Mouse (Mus musculus): ENCODE results near the gene Fam163b. TPM values are rescaled to one million over a fixed set of nuclear protein-coding genes. Genes with fewer than 3 reads are reported as not detected.

Fam163b gene
- polyA plus RNA-seq, 1 experiment from 2014 or later, result 0.10 TPM

DNA sequence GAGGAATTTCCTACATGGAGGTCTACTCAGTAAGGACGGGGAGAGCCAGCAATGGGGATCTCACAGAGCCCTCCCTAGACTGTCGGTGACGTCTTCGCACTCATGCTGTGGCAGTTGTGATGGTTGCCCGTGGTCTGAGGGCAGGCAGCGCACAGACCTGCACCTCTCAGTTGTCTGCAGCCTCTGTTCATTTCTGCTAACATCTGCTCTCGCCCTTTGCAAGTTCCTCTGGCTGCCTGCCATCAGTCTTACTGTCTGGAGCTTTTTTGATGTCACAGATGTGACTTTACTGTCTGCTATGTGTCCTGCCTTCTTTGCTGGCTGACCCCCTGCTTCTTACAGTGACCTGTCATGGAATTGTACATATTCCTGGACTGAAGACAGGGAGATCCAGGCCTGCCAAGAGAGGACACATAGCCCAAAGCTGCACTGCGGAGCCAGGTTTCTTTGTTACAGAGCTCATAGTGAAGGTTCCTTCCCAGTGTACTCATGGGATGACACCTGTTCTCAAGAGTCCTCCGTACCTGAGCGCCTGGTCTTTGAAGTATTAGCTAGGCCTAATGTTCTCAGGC lies 33.5 kb upstream of the Fam163b start:
- no peak overlapping the region for H3K4me3 ChIP-seq (ENCODE audit: low read depth, low read length)
- no peaks in the 10 kb centered on the region for H3K36me3 ChIP-seq (ENCODE audit: control insufficient read depth, insufficient read depth)
- ATAC-seq, result no peak
- no peak overlapping the region for H3K4me2 ChIP-seq (replicated peaks; ENCODE audit: low read depth)
- no peak for TF ChIP-seq CTCF (IDR thresholded peaks at IDR 0.05; ENCODE audit: low read depth)
- no peak overlapping the region for H3K9ac ChIP-seq (ENCODE audit: low read depth, low read length)
- H3K27ac ChIP-seq (ENCODE audit: low read depth, low read length), result no peak overlapping the region
- H3K27me3 ChIP-seq (replicated peaks; ENCODE audit: control insufficient read depth, insufficient read depth, low read length), result no peaks in the 10 kb centered on the region; the same call in 1 of the 2 replicates
- 79% methylated on average over 10 of the region's 10 CpGs for WGBS
- no peaks in the 10 kb centered on the region for H3K4me1 ChIP-seq (replicated peaks; ENCODE audit: control insufficient read depth, insufficient read depth, low read length)
- no peaks in the 10 kb centered on the region for H3K9me3 ChIP-seq (ENCODE audit: control insufficient read depth)

DNA sequence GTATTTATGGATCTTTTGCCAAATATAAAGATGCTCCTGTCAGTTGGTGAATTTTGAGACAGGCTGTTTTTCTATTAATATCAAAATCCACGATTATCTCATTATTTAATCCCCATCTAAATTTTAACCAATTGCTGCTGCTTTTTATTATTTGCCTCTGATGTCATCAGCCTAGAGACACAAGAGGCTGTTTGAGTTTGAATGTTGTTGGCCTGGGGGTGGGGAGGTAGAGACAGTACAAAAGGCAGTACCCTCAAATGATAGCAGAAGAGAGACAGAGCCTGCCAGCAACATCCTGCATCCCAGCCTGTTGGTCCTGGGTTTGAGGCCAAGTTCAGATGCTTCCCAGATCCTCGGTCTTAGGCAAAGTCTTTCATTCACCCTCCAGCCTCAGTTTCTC lies 32.0 kb upstream of the Fam163b start:
- TF ChIP-seq CTCF (IDR thresholded peaks at IDR 0.05; ENCODE audit: low read depth), result no peak
- H3K4me1 ChIP-seq (replicated peaks; ENCODE audit: control insufficient read depth, insufficient read depth, low read length), result no peaks in the 10 kb centered on the region
- no peak for ATAC-seq
- H3K27ac ChIP-seq (ENCODE audit: low read depth, low read length), result no peak overlapping the region
- H3K27me3 ChIP-seq (replicated peaks; ENCODE audit: control insufficient read depth, insufficient read depth, low read length), result no peaks in the 10 kb centered on the region; the same call in 1 of the 2 replicates
- no peak overlapping the region for H3K4me3 ChIP-seq (ENCODE audit: low read depth, low read length)
- no peak overlapping the region for H3K4me2 ChIP-seq (replicated peaks; ENCODE audit: low read depth)
- H3K9me3 ChIP-seq (ENCODE audit: control insufficient read depth), result no peaks in the 10 kb centered on the region
- no peak overlapping the region for H3K9ac ChIP-seq (ENCODE audit: low read depth, low read length)
- WGBS, result 70% methylated on average over 2 of the region's 2 CpGs
- no peaks in the 10 kb centered on the region for H3K36me3 ChIP-seq (ENCODE audit: control insufficient read depth, insufficient read depth)

DNA sequence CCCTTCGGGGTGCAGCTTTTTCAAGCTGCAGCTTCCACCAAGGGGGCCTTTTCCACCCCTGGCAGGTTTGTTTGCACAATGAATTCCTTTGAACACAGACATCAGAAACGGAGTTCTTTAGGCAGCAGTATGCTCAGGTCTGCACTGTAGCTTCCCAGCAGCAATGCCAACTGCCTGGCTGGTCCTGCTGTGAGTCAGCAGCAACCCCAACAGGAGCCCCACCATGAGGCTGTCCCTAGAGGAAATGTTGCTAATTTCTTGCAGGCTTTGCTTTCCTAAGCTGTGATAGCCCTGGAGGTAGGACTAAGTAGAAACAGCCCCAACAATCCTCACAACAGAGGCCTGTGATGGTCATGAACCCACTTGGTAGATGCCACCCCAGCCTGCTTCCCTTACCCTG lies 24.7 kb upstream of the Fam163b start:
- no peak overlapping the region for H3K4me3 ChIP-seq (ENCODE audit: low read depth, low read length)
- H3K4me2 ChIP-seq (replicated peaks; ENCODE audit: low read depth), result no peak overlapping the region
- H3K9me3 ChIP-seq (ENCODE audit: control insufficient read depth), result no peaks in the 10 kb centered on the region
- TF ChIP-seq CTCF (IDR thresholded peaks at IDR 0.05; ENCODE audit: low read depth), result no peak
- no peaks in the 10 kb centered on the region for H3K36me3 ChIP-seq (ENCODE audit: control insufficient read depth, insufficient read depth)
- no peak overlapping the region for H3K9ac ChIP-seq (ENCODE audit: low read depth, low read length)
- no peak overlapping the region for H3K27ac ChIP-seq (ENCODE audit: low read depth, low read length)
- 18% methylated on average over 2 of the region's 2 CpGs for WGBS
- no peaks in the 10 kb centered on the region for H3K27me3 ChIP-seq (replicated peaks; ENCODE audit: control insufficient read depth, insufficient read depth, low read length)
- no peaks in the 10 kb centered on the region for H3K4me1 ChIP-seq (replicated peaks; ENCODE audit: control insufficient read depth, insufficient read depth, low read length)
- ATAC-seq, result no peak

DNA sequence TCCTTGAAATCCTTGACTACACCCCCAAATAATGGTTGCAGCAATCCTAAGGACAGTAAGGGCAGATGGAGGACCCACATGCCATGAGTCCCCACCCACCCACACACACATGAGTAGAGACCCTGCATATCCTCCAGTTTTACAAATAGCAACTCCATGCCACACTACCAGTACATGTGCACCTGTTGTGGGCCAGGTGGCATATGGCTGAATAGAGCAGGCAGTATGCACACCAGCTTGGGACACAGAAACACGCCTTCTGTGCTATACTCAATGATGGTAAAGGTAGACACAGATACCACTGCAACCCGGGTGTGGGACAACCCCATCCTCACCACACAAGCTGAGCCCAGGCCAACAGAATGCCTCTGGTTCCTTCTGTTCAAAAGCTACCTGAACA lies 23.8 kb upstream of the Fam163b start:
- whole genome bisulfite sequencing, result 72% methylated on average over 2 of the region's 2 CpGs
- H3K27ac ChIP-seq (ENCODE audit: low read depth, low read length), result no peak overlapping the region
- no peak overlapping the region for H3K4me2 ChIP-seq (replicated peaks; ENCODE audit: low read depth)
- H3K4me1 ChIP-seq (replicated peaks; ENCODE audit: control insufficient read depth, insufficient read depth, low read length), result no peaks in the 10 kb centered on the region
- no peak for TF ChIP-seq CTCF (IDR thresholded peaks at IDR 0.05; ENCODE audit: low read depth)
- no peaks in the 10 kb centered on the region for H3K36me3 ChIP-seq (ENCODE audit: control insufficient read depth, insufficient read depth)
- no peak overlapping the region for H3K4me3 ChIP-seq (ENCODE audit: low read depth, low read length)
- H3K27me3 ChIP-seq (replicated peaks; ENCODE audit: control insufficient read depth, insufficient read depth, low read length), result no peaks in the 10 kb centered on the region
- no peak for ATAC-seq
- no peaks in the 10 kb centered on the region for H3K9me3 ChIP-seq (ENCODE audit: control insufficient read depth)
- no peak overlapping the region for H3K9ac ChIP-seq (ENCODE audit: low read depth, low read length)

DNA sequence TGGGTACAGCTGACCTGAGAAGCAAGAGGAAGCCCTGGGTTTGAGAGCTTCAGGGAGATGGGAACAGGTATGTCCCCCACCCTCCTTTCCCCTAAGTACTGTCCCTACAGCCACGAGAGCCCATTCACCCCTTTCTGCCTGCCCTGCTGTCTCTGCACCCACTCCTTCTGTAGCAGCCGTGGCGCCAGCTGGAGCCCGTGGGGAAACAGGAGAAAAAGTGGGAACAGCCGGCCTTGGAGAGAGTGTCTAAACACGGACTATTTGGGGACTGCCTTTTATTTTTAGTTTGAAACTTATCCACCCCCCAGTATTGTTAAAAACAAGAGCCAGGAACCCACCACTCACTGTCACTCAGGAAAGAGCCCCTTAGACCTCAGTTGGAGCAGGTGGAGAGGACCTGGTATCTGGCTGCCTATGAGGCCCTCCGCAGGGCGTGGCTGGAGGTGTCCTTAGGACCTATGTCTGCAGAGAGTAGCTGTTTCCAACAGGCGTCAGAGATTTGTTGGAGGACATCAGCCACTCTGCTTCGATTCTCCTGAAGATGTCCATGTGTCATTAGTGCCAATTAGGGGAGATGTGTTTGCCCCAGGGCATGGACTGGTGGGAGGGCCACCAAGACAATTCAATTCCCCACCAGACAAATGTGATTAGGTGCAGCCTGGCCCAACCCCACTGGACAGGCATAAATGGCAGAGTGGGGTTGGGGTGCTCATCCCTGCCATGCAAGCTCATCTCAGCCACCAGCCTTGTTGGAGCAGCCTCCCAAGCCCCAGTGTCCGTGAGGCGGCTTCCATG lies 22.7 kb upstream of the Fam163b start, which contains the start of gene Dbh:
Dbh (plus strand) TSS at position 438 of the 795 bp plus-strand sequence.
- Histone ChIP-seq H3K36me3 (ENCODE audit: control insufficient read depth, insufficient read depth) (no peaks in the 10 kb centered on the region), H3K9ac (ENCODE audit: low read depth, low read length) (no peak within 1 kb of the TSS), H3K4me1 (replicated peaks; ENCODE audit: control insufficient read depth, insufficient read depth, low read length) (no peaks in the 10 kb centered on the region), H3K27me3 (replicated peaks; ENCODE audit: control insufficient read depth, insufficient read depth, low read length) (no peaks in the 10 kb centered on the region), H3K9me3 (ENCODE audit: control insufficient read depth) (no peaks in the 10 kb centered on the region), H3K27ac (ENCODE audit: low read depth, low read length) (no peak within 1 kb of the TSS), H3K4me2 (replicated peaks; ENCODE audit: low read depth) (no peak within 1 kb of the TSS), H3K4me3 (ENCODE audit: low read depth, low read length) (no peak within 1 kb of the TSS)
- 0 out of 2 replicates have a peak, but pooled peaks have one; percentile 13 for ATAC-seq
- TF ChIP-seq CTCF (IDR thresholded peaks at IDR 0.05; ENCODE audit: low read depth), result no peak
- WGBS, result 66% methylated on average over 12 of the region's 12 CpGs

DNA sequence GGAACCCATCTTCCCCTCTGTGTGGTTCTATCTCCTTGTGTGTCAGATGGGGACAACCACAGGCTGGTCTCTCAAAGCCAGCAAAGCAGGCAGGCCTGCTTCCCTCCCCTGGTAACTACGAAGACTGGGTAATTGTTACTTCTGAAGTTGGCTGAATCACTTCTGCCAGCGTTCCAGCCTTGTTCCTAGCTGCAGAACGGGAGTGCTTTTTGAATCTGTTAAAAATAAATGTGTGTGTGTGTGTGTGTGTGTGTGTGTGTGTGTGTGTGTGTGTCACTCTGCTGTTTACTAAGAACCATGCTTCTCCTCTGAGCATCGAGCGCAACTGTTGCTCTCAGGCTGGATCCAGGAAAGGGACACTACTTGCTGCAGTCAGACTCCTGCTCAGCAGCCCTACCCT lies 21.6 kb upstream of the Fam163b start:
- ATAC-seq, result no peak
- Histone ChIP-seq H3K27ac (ENCODE audit: low read depth, low read length) (no peak overlapping the region), H3K9ac (ENCODE audit: low read depth, low read length) (no peak overlapping the region), H3K27me3 (replicated peaks; ENCODE audit: control insufficient read depth, insufficient read depth, low read length) (no peaks in the 10 kb centered on the region), H3K36me3 (ENCODE audit: control insufficient read depth, insufficient read depth) (no peaks in the 10 kb centered on the region), H3K4me1 (replicated peaks; ENCODE audit: control insufficient read depth, insufficient read depth, low read length) (no peaks in the 10 kb centered on the region), H3K4me2 (replicated peaks; ENCODE audit: low read depth) (no peak overlapping the region), H3K9me3 (ENCODE audit: control insufficient read depth) (no peaks in the 10 kb centered on the region), H3K4me3 (ENCODE audit: low read depth, low read length) (no peak overlapping the region)
- WGBS, result 60% methylated on average over 5 of the region's 5 CpGs
- TF ChIP-seq CTCF (IDR thresholded peaks at IDR 0.05; ENCODE audit: low read depth), result no peak

Data from intestine, postnatal 0 days (tissue).